Mouse (Mus musculus) G1E (cell line): ENCODE results near the gene Zmat5. TPM values are rescaled to one million over a fixed set of nuclear protein-coding genes. Genes with fewer than 3 reads are reported as not detected.

Experiments used
- ATAC-seq: 2 replicates; pipeline ENCODE4 v1.8.0; 2016; ENCODE audit warnings: mild to moderate bottlenecking; ENCODE audit not compliant: insufficient number of reproducible peaks, poor library complexity, low FRiP score, severe bottlenecking; ENCODE audit errors: extremely low read depth
- DNase-seq: peaks from one replicate; pipeline ENCODE4 v3.0.0; 2012; ENCODE audit warnings: low spot score
- H3K27me3 ChIP-seq: 2 replicates; pipeline ENCODE4 v1.6.1; 2012; ENCODE audit warnings: mild to moderate bottlenecking, low read length, inconsistent platforms; ENCODE audit not compliant: insufficient read depth
- H3K36me3 ChIP-seq: replicated peaks from 2 replicates; pipeline ENCODE3; 2012; ENCODE audit warnings: mild to moderate bottlenecking, inconsistent platforms
- H3K4me1 ChIP-seq: 2 replicates; pipeline ENCODE4 v1.6.1; 2012; ENCODE audit warnings: low read depth, low read length, inconsistent platforms, mixed read lengths; ENCODE audit not compliant: insufficient read depth
- H3K4me3 ChIP-seq: 2 replicates; pipeline ENCODE4 v1.5.1; 2012; ENCODE audit warnings: low read depth, mild to moderate bottlenecking, inconsistent platforms, low read length, moderate library complexity, mixed read lengths
- H3K9me3 ChIP-seq: replicated peaks from 2 replicates; pipeline ENCODE4 v1.6.1; 2012; ENCODE audit warnings: inconsistent platforms
- CTCF ChIP-seq: IDR thresholded peaks from 2 replicates; pipeline ENCODE4 v1.5.1; 2012; ENCODE audit warnings: low read depth, low read length, inconsistent platforms, mixed read lengths
- GATA1 ChIP-seq: IDR thresholded peaks from 2 replicates; pipeline ENCODE4 v1.6.1; 2012; ENCODE audit warnings: borderline replicate concordance, low read length, inconsistent platforms, mixed read lengths
- GATA2 ChIP-seq: IDR thresholded peaks from 2 replicates; pipeline ENCODE4 v1.6.1; 2012; ENCODE audit warnings: low read depth, low read length, inconsistent platforms, borderline replicate concordance
- POLR2AphosphoS5 ChIP-seq: IDR thresholded peaks from 2 replicates; pipeline ENCODE4 v1.6.1; 2012; ENCODE audit warnings: low read depth, low read length, inconsistent platforms; ENCODE audit not compliant: insufficient replicate concordance
- TAL1 ChIP-seq: conservative IDR thresholded peaks from 2 replicates; pipeline ENCODE4 v1.6.1; 2012; ENCODE audit warnings: low read depth, low read length, inconsistent platforms, mixed read lengths
- polyA plus RNA-seq: library from polyadenylated mRNA; stranded (reverse); fragments of >175 nt; gene quantifications from 2 replicates; pipeline ENCODE4 v1.2.3, GENCODE M21; 2012
- total RNA-seq, 2 experiments: library from RNA; stranded (forward) in 1 of 2; stranded (reverse) in 1 of 2; fragments of 200-1000 nt in 1 of 2; fragments of >200 nt in 1 of 2; fragmentation: Nextera tagmentation in 1 of 2; gene quantifications; 2 replicates each; pipeline ENCODE4 v1.2.3; 2014 to 2017

The Zmat5 gene
- total and polyA plus RNA-seq, 3 experiments, result 11.9 to 94.1 (median 53.5) TPM

DNA sequence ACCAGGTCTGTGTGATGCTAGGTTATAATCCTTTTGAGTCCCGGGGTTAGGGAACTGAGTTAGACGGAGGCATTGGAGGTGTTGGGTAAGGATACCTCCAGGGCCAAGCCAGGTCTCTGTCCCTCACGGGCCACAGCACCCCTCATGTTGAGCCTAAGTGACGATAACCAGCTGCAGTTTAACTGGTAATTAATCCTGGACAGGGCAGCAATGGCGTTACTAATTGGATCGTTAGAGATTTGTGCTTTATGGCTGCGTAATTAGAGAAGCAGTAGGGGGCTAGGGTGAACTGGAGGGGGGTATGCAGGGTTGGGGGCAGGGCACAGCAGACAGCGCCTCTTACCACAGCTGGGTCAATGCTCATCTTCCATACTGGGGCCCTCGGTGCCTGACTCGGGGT is 48.4 kb downstream of the Zmat5 start:
- H3K36me3 ChIP-seq, result no peaks in the 10 kb centered on the region
- H3K9me3 ChIP-seq, result peaks cover 3% of the 10 kb centered on the region
- TF ChIP-seq GATA2 (no peak), TAL1 (no peak), POLR2AphosphoS5 (no peak), CTCF (no peak), GATA1 (no peak)
- no peak overlapping the region for H3K4me3 ChIP-seq
- DNase-seq (no peak), ATAC-seq (no peak)
- no peaks in the 10 kb centered on the region for H3K4me1 ChIP-seq
- peaks cover 31% of the 10 kb centered on the region; the same call in 1 of the 2 replicates for H3K27me3 ChIP-seq

DNA sequence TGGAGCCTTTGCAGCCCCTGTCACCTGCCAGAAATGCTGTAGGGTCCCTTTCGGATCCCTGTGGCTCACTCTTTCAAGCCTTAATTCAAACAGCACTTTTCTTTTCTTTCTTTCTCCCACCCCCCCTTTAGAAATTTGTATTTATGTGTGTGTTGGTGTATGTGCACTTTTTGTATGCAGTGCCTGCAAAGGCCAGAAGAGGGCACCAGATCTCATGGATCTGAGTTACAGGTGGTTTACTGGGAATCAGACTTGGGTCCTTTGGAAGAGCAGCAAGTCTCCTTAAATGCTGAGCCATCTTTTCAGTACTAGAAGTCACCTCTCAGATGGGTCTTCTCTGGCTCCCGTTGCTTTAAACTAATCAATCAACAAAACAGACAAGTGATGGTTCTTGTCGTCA is 49.6 kb downstream of the Zmat5 start:
- Histone ChIP-seq H3K4me3 (no peak overlapping the region), H3K36me3 (no peaks in the 10 kb centered on the region), H3K4me1 (no peaks in the 10 kb centered on the region), H3K27me3 (peaks cover 29% of the 10 kb centered on the region; the same call in 1 of the 2 replicates), H3K9me3 (peaks cover 3% of the 10 kb centered on the region)
- ATAC-seq (no peak), DNase-seq (no peak)
- TF ChIP-seq POLR2AphosphoS5 (no peak), TAL1 (no peak), CTCF (no peak; the same call in 1 of the 2 replicates), GATA1 (no peak), GATA2 (no peak)

DNA sequence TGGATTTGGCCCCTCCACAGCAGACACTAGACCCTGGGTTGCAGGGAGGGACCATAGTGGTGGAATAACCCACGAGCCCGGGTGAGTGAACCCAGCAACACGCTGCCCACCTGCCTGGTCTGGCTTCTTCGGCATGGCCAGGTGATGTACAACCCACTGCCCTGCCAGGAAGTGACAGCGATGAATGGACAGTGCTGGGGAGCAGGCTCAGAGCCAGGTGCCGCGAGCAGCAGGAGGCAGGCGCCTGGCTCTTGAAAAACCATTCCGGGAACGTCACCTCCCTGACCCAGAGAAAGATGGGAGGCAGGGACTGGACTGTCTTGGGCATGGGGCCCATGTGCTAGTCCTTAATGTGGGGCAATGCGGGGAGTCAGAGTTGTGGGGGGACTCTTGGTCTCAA is 50.4 kb downstream of the Zmat5 start:
- H3K27me3 ChIP-seq, result peaks cover 23% of the 10 kb centered on the region; the same call in 1 of the 2 replicates
- H3K36me3 ChIP-seq, result no peaks in the 10 kb centered on the region
- no peaks in the 10 kb centered on the region for H3K4me1 ChIP-seq
- DNase-seq (no peak), ATAC-seq (no peak)
- TF ChIP-seq POLR2AphosphoS5, result no peak
- TF ChIP-seq GATA2, result no peak
- no peak for TF ChIP-seq GATA1
- no peak overlapping the region for H3K4me3 ChIP-seq
- peaks cover 3% of the 10 kb centered on the region for H3K9me3 ChIP-seq

DNA sequence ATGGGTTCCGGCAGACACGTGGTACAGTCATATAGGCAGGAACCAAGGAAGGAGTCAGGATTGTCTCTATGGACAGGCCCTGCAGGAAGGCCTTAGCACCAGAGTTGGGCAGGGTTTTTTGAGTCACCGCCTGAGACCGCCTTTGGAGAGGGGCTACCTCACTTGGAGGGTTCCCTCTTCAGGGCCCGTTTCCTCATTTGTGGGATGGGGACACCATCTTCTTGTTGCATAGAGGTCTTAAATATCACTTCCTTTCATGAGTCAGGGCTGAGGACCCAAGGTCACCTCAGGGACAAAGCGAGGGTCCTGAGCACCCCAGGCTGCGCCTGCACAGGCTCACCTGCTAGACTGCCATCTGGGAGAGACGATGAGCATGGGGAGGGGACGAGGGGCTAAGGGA is 52.0 kb downstream of the Zmat5 start:
- H3K27me3 ChIP-seq, result peaks cover 27% of the 10 kb centered on the region; the same call in 1 of the 2 replicates
- no peaks in the 10 kb centered on the region for H3K36me3 ChIP-seq
- ATAC-seq, result no peak
- TF ChIP-seq POLR2AphosphoS5, result no peak
- TF ChIP-seq GATA1, result no peak
- TF ChIP-seq CTCF, result no peak
- TF ChIP-seq TAL1, result no peak
- no peak for TF ChIP-seq GATA2
- peaks cover 3% of the 10 kb centered on the region for H3K9me3 ChIP-seq
- H3K4me1 ChIP-seq, result no peaks in the 10 kb centered on the region
- H3K4me3 ChIP-seq, result no peak overlapping the region
- DNase-seq, result no peak

DNA sequence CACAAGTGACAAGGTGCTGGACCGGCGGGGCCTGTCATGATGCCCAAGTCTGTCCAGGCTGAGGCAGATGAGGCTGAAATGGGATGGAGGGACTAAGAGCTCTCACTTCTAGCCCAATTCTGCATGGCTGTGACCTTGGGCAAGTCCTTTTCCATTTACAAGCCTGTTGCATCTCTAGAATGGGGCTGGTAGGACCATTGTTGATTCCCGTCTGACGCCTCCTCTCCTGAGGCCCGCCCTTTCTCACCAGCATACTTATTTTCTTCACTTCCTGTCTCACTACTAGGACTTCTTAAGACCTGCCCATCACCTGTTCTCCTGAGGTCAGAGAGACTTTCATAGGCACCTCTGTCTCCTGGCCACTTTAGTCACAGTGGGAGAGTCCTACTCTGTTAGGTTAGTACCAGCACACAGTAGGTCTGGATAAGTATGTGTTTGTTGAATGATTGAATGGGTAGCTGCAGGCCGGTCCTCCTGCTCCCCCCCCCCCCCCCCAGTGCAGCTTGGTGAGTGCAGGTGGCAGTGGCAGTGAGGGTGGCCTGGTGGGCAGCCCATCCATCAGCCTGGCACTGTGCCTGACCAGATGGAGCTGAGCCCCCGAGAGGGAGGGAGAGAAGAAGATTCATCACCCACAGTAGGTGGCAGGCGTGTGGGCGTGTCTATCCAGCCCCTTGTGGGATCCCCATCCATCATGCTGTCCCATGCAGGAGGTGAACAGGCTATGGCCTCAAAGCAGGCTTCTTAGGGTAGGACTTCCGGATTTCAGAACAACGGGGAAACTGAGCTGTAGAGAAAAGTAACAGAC is 52.7 kb downstream of the Zmat5 start:
- no peaks in the 10 kb centered on the region for H3K36me3 ChIP-seq
- no peak for ATAC-seq
- H3K9me3 ChIP-seq, result peaks cover 3% of the 10 kb centered on the region
- no peaks in the 10 kb centered on the region for H3K4me1 ChIP-seq
- DNase-seq, result no peak
- no peak overlapping the region for H3K4me3 ChIP-seq
- H3K27me3 ChIP-seq, result peaks cover 33% of the 10 kb centered on the region; the same call in 1 of the 2 replicates
- TF ChIP-seq POLR2AphosphoS5 (no peak), GATA1 (no peak), TAL1 (no peak), GATA2 (no peak), CTCF (no peak)

DNA sequence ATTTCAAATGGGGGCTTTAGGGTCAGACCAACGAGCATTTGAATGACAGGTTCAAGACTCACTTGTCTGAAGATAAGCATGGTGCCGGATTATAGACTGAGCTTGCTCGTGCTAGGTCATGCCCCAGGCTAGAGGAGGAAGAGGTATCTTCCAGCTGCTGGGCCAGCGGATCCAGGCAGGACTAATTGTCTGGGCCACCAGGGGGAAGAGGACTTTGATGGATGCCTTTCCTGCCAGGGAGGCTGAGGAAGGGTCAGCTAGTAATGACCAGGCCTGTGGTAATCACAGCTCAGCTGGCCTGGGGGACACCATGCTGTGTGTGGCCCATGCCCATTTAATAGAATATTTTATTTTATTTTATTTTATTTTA is 53.3 kb downstream of the Zmat5 start:
- H3K4me1 ChIP-seq, result no peaks in the 10 kb centered on the region
- TF ChIP-seq GATA2, result no peak
- TF ChIP-seq POLR2AphosphoS5, result no peak
- TF ChIP-seq GATA1, result no peak
- no peak for TF ChIP-seq TAL1
- TF ChIP-seq CTCF, result no peak

DNA sequence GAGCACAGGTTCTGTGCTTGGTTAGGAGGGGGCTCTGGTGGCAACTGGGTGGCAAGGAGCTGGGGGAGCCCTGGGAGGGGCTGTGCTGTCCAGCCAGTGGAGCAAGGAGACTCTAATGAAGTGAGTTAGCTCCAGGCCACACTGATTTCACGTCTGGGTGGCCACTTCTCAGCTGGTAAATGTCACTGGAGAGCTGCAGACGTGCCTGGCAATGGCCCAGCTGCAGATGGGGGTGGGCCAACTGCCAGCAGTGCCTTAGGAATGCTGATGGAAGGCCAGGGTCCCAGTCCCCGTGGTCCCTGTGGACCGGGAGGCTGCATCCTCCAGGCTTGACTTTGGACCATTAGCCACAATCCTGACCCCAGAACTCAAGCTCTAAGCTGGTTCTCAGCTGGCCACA is 56.0 kb downstream of the Zmat5 start:
- DNase-seq, result no peak
- H3K4me3 ChIP-seq, result no peak overlapping the region
- H3K9me3 ChIP-seq, result no peaks in the 10 kb centered on the region
- peaks cover 32% of the 10 kb centered on the region; the same call in 1 of the 2 replicates for H3K27me3 ChIP-seq
- TF ChIP-seq POLR2AphosphoS5, result no peak
- TF ChIP-seq TAL1, result no peak
- no peak for TF ChIP-seq GATA2
- no peak for TF ChIP-seq GATA1
- TF ChIP-seq CTCF, result no peak
- peaks cover 11% of the 10 kb centered on the region for H3K36me3 ChIP-seq
- ATAC-seq, result no peak
- H3K4me1 ChIP-seq, result no peaks in the 10 kb centered on the region

More for the DNA sequence above, 53.3 kb downstream of the Zmat5 start:
- H3K9me3 ChIP-seq, result peaks cover 3% of the 10 kb centered on the region
- DNase-seq, result no peak
- no peak overlapping the region for H3K4me3 ChIP-seq
- no peak for ATAC-seq
- peaks cover 36% of the 10 kb centered on the region; the same call in 1 of the 2 replicates for H3K27me3 ChIP-seq
- H3K36me3 ChIP-seq, result no peaks in the 10 kb centered on the region
